Mouse (Mus musculus) adrenal gland, postnatal 14 days (tissue): ENCODE measurements around the gene Gapvd1. TPM values are rescaled to one million over a fixed set of nuclear protein-coding genes. Genes with fewer than 3 reads are reported as not detected.
A peak's percentile ranks its signal among the peaks of the same experiment; 100 is the strongest.

ENCODE experiments used
- DNase-seq: peaks from one replicate; pipeline ENCODE4 v3.0.0; 2021; ENCODE audit warnings: mixed read lengths
- total RNA-seq: library from RNA; stranded (reverse); gene quantifications from 2 replicates; pipeline ENCODE4 v1.2.3, GENCODE M21; 2021

The Gapvd1 gene
- total RNA-seq, 1 experiment from 2014 or later: 58.2 TPM

DNA sequence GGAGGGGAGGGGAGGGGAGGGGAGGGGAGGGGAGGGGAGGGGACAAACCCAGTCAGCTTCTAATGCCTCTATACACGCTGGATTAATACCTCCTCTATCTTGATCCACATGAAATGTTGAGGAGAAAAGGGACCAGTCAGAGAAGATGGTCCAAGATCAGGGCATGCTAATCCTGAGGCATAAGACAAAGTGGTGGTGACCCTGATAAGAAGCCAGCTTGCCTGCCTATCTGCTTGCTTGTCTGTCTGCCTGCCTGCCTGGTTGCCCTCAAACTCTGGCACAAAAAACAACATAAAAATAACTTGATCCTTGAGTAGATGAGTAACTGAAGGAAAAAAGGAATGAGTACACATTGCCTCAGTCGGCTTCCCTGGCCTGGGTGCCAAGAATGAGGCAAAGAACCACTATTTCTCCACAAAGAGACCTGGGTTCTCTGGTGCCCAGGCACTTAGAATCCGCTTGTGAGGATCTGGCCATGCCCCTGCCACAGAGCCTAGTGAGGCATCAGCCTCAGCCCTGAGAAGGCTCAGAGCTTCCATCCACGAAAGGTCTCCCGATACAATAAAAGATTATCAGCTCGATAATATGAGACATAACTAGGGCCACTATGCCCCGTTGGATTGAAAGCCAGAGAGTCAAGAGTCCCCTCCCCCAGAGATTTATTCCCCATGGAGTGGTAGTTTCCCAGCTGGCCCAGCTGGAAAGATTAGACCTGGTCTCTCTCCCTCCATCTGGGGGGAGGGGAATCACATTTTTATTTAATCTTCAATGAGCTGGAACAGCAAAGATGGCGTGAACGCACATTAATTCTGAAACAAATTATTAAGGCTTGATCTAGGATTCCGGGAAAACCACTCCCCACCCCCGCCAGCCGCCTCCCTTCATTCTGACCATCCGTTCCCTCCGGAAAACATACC is 119.5 kb downstream of the Gapvd1 start:
- DNase-seq: peak; percentile 36

DNA sequence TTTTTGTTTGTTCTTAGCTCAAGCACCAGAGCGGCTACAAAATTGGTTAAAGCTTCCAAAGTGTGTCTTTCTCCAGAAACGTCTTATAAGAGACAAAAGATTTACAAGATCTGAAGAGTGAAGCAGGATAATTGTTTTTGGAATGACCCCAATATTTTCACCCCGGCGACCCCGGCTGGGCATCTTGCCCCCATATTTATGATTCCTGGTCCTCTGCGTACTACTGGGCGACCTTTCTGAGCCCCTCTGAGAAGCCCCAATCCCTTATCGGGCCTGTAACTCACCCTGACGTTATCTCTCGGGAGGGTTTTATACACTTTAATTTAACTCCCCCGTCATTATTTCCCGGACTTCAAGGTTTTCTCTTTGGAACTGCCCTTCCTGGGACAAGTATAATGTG is 123.0 kb downstream of the Gapvd1 start:
- DNase-seq: no peak

DNA sequence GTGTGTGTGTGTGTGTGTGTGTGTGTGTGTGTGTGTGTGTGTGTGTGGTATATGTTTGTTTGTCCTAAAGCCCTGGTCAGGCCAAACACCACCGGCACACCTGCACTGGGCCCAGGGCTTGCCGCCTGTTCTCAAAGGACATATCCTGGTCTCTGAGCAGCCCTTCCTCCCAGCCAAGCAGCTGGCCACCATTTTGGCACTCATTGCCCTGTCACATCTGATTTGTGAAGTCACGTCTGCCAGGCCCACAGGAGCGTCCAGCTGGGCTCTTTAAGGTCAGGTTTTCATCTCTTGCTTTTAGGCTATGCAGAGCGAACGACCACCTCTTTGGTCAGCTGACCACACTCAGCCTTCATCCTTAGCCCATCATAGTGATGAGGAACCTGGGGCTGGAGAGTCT is 124.6 kb downstream of the Gapvd1 start:
- DNase-seq: peak; percentile 40

DNA sequence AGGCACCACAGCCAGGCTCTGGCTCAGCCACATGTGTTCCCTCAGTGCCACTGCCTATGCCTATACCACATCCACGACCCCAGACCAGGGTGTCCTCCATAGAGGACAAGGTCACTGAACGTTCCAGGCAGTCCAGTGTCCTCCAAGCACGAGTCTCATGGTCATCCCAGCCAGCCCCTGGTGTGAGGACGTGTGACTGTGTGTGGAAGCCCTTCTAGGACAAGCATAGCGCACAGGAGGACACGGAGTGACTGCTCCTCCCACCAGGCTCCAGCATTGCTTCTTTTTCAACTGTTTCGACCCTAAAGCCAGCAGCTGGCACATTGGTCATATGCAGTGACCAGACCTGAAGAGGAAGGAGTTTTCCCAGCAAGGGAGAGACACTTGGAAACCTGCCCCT is 125.3 kb downstream of the Gapvd1 start:
- DNase-seq: peak; percentile 57

DNA sequence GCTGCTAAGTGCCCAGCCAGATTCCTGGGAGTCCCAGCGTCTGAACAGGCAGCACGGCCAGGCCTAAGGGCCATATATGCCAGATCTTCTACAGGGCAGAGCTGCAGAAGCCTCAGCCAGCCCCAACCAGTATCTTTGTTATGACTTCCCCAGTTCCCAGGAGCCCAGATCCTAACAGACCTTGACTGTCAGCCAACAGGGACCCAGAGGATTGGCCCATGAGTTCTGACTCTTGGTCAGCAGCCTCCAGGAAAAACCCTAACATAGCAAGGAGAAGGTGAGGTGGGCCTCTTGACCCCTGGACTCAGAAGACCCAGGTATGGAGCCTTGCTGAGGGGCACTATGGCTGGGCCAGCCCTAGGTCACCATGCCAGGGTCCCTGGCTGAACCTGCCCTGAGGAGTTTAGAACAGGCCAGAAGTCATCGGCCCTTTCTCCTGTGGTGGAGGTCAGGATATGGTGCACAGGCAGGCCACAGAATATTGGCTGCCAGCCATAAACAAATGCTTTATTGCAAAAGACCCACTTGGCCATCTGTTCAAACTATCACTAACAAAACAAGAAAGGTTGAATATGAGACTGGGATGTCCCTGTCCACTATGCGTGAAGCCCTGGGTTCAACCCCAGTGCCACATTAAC is 126.0 kb downstream of the Gapvd1 start:
- peak; percentile 46 for DNase-seq

DNA sequence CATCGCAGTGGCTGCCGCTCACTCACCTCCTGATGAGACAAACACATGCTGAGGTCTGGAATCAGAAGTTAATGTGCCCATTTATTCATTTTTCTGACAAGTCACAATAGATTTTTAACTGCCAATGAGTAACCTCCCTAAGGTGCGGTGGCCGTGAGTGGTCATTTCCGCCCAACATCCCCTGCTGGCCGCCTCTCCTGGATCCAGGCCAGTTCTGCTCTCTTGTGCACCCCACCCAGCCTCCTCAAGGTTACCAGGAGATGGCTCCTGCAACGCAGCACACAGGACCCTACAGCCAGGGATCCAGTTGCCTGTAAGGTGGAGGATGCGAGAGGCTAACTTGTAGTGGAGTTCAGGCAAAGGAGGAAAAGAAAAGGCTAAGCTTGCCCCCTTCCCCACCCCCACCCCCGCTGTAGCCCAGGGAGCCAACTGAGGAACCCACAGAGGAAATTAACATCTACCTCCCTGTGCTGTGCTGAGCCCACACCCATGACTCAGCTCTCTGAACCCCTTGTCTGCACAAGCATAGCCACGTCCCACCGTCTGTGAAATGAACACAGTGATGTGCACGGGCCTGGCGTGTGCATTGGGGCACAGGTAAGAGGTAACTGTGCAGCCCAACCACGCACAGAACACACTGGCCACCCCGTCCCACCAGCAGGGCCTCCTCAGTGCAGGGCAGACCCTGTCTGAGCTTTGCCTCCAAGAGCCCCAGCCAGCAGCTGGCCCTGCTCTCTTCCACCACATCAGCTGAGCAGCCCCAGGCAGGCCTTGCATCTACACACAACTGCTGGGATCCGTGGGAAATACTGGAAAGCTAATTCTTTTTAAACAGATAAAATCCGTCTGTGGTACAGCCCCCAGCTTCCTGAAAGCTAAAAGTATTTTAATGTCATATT is 127.5 kb downstream of the Gapvd1 start:
- no peak for DNase-seq

Other genes with a start within 250 kb of the Gapvd1 start
- gene Hspa5, start 16.7 kb upstream of the Gapvd1 start, total RNA-seq: 552 and 555 TPM in 2 replicates
- gene Rabepk, start 44.7 kb upstream of the Gapvd1 start, total RNA-seq: 24.8 and 29.7 TPM in 2 replicates
- gene Fbxw2, start 71.1 kb upstream of the Gapvd1 start, total RNA-seq: 67.5 and 75.5 TPM in 2 replicates
- not detected in 2 replicates for gene Gm34653, start 77.8 kb upstream of the Gapvd1 start, total RNA-seq
- 0.38 and 6.5 TPM in 2 replicates for gene Cutal, start 119.2 kb upstream of the Gapvd1 start, total RNA-seq
- gene Psmd5, start 119.7 kb upstream of the Gapvd1 start, total RNA-seq: 32.2 and 39.5 TPM in 2 replicates
- 4.3 and 5.0 TPM in 2 replicates for gene Phf19, start 158.8 kb upstream of the Gapvd1 start, total RNA-seq
- 4.2 and 7.1 TPM in 2 replicates for gene Traf1, start 206.5 kb upstream of the Gapvd1 start, total RNA-seq